Mouse (Mus musculus) G1E (cell line): ENCODE results near the gene Fam131a. TPM values are rescaled to one million over a fixed set of nuclear protein-coding genes. Genes with fewer than 3 reads are reported as not detected.

Experiments
- ATAC-seq: 2 replicates; pipeline ENCODE4 v1.8.0; 2016; ENCODE audit warnings: mild to moderate bottlenecking; ENCODE audit not compliant: insufficient number of reproducible peaks, poor library complexity, low FRiP score, severe bottlenecking; ENCODE audit errors: extremely low read depth
- DNase-seq: peaks from one replicate; pipeline ENCODE4 v3.0.0; 2012; ENCODE audit warnings: low spot score
- H3K27me3 ChIP-seq: 2 replicates; pipeline ENCODE4 v1.6.1; 2012; ENCODE audit warnings: mild to moderate bottlenecking, low read length, inconsistent platforms; ENCODE audit not compliant: insufficient read depth
- H3K36me3 ChIP-seq: replicated peaks from 2 replicates; pipeline ENCODE3; 2012; ENCODE audit warnings: mild to moderate bottlenecking, inconsistent platforms
- H3K4me1 ChIP-seq: 2 replicates; pipeline ENCODE4 v1.6.1; 2012; ENCODE audit warnings: low read depth, low read length, inconsistent platforms, mixed read lengths; ENCODE audit not compliant: insufficient read depth
- H3K4me3 ChIP-seq: 2 replicates; pipeline ENCODE4 v1.5.1; 2012; ENCODE audit warnings: low read depth, mild to moderate bottlenecking, inconsistent platforms, low read length, moderate library complexity, mixed read lengths
- H3K9me3 ChIP-seq: replicated peaks from 2 replicates; pipeline ENCODE4 v1.6.1; 2012; ENCODE audit warnings: inconsistent platforms
- CTCF ChIP-seq: IDR thresholded peaks from 2 replicates; pipeline ENCODE4 v1.5.1; 2012; ENCODE audit warnings: low read depth, low read length, inconsistent platforms, mixed read lengths
- GATA1 ChIP-seq: IDR thresholded peaks from 2 replicates; pipeline ENCODE4 v1.6.1; 2012; ENCODE audit warnings: borderline replicate concordance, low read length, inconsistent platforms, mixed read lengths
- GATA2 ChIP-seq: IDR thresholded peaks from 2 replicates; pipeline ENCODE4 v1.6.1; 2012; ENCODE audit warnings: low read depth, low read length, inconsistent platforms, borderline replicate concordance
- POLR2AphosphoS5 ChIP-seq: IDR thresholded peaks from 2 replicates; pipeline ENCODE4 v1.6.1; 2012; ENCODE audit warnings: low read depth, low read length, inconsistent platforms; ENCODE audit not compliant: insufficient replicate concordance
- TAL1 ChIP-seq: conservative IDR thresholded peaks from 2 replicates; pipeline ENCODE4 v1.6.1; 2012; ENCODE audit warnings: low read depth, low read length, inconsistent platforms, mixed read lengths
- polyA plus RNA-seq: library from polyadenylated mRNA; stranded (reverse); fragments of >175 nt; gene quantifications from 2 replicates; pipeline ENCODE4 v1.2.3, GENCODE M21; 2012
- total RNA-seq, 2 experiments: library from RNA; stranded (forward) in 1 of 2; stranded (reverse) in 1 of 2; fragments of 200-1000 nt in 1 of 2; fragments of >200 nt in 1 of 2; fragmentation: Nextera tagmentation in 1 of 2; gene quantifications; 2 replicates each; pipeline ENCODE4 v1.2.3; 2014 to 2017

The Fam131a gene
- total and polyA plus RNA-seq, 3 experiments: 1.2 to 10.1 (median 3.9) TPM

DNA sequence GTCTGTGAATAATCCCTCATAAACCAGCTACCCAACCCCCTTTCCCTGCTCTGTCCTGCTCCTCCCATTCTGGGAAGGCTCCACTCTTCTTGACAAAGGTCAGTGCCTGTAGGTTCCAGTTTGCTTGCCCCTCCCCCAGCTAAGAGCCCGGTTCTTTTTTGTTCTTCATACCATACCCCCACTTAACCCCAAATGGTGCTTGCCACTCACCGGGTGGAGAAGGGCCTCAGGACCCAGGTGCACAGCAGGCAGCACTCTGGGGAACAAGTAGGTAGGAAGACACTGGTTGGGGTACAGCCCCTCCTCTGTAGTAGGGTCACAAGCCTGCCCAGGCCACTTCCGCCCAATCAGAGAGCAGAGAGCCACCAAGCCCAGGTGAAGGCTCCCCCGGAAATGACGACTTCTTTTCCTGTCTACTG lies 37.3 kb downstream of the Fam131a start:
- no peak overlapping the region for H3K4me3 ChIP-seq
- TF ChIP-seq POLR2AphosphoS5 (no peak), GATA2 (no peak), GATA1 (no peak), CTCF (no peak), TAL1 (no peak)
- ATAC-seq (no peak), DNase-seq (no peak)
- H3K36me3 ChIP-seq: no peaks in the 10 kb centered on the region
- peaks cover 3% of the 10 kb centered on the region; the same call in 1 of the 2 replicates for H3K4me1 ChIP-seq
- no peaks in the 10 kb centered on the region for H3K9me3 ChIP-seq
- H3K27me3 ChIP-seq: peaks cover 79% of the 10 kb centered on the region

DNA sequence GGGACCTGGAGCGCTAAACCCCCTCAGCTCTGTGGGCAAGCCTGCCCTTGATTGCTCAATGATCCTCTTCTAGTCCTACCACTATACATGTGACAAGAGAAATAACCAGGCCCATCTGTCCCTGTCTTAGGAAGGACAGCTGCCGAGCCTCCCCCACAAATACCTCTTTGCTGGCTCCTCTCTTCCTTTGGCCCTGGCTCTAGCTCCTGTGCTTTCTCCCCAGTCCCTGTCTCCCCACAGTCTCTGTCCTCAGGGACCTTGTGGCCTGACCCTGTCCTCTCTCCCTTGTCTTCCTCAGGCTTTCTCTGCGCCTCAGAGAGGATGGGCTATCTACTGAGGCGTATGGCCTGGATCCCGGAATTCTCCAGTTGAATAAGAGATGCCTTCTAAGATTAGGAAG lies 38.6 kb downstream of the Fam131a start:
- ATAC-seq: no peak
- no peaks in the 10 kb centered on the region for H3K9me3 ChIP-seq
- TF ChIP-seq CTCF (no peak), GATA2 (no peak), GATA1 (no peak), TAL1 (no peak), POLR2AphosphoS5 (no peak)

DNA sequence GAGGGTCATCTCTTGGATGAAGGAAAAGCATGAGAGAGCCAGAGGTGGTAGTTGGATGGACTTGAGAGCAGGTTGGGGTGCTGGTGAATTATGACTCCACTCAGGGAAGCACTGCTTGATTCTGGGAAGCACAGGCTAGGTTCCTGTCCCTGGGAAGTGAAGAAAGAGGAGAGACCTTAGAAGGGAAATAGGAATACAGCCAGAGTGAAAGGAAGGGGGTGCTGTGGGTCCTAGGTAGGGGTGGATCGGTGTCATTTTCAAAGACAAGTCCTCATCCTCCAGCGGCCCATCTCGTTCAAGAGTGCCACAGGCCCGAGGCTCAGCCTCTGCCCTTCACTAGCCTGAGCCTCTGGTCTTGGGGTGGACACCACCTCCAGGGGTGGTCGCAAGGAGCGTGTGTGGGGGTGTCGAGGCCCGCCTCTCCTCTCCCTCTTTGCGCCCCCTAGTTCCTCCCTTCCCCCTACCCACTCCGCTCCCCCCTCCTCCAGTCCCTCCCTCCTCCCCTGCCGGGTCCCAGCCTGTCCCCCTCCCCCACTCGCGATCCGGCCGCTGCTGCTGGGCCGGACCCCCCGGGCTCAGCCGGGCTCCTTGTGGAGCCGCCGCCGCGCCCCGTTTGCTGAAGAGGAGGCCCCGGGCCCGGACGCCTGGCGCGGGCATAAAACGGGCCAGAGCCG lies 39.3 kb downstream of the Fam131a start:
- Histone ChIP-seq H3K9me3 (no peaks in the 10 kb centered on the region), H3K4me3 (no peak overlapping the region), H3K4me1 (peaks cover 3% of the 10 kb centered on the region; the same call in 1 of the 2 replicates), H3K27me3 (peaks cover 89% of the 10 kb centered on the region), H3K36me3 (no peaks in the 10 kb centered on the region)
- DNase-seq: no peak
- no peak for TF ChIP-seq TAL1
- no peak for TF ChIP-seq GATA1
- no peak for TF ChIP-seq CTCF
- no peak for TF ChIP-seq GATA2
- TF ChIP-seq POLR2AphosphoS5: no peak
- no peak for ATAC-seq

More for the DNA sequence above, 38.6 kb downstream of the Fam131a start:
- no peak overlapping the region for H3K4me3 ChIP-seq
- peaks cover 82% of the 10 kb centered on the region for H3K27me3 ChIP-seq
- H3K4me1 ChIP-seq: peaks cover 3% of the 10 kb centered on the region; the same call in 1 of the 2 replicates
- no peak for DNase-seq
- no peaks in the 10 kb centered on the region for H3K36me3 ChIP-seq

DNA sequence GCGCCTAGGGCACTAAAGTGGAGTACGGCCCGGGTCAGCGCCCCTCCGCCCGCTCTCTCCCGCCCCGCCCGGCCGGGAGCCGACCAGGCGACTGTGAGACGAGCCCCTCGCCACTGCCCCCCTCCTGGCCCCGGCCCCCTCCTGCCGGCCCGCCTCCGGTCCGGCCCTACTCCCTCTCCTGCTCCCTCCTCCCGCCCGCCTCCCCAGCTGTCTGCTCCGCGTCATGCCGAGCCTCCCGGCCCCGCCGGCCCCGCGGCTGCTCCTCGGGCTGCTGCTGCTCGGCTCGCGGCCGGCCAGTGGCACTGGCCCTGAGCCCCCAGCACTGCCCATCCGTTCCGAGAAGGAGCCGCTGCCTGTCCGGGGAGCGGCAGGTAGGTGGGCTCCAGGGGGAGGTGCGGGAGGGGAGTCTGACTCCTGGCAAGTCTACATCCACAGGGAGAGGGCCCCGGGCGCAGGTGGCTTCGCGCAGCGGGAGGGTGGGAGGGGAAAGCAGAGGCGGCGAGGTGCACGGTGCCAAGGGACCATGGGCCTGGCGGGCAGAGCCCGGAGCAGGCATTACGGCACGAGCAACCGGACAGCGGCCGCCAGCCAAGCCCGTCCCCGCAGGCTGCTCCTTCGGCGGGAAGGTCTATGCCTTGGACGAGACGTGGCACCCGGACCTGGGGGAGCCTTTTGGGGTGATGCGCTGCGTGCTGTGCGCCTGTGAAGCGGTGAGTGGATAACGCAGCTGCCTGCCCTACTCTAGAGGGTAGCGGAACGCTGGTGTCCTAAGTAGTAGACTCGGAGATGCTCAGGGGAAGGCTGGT lies 40.1 kb downstream of the Fam131a start, which contains the start of gene Chrd:
Chrd (plus strand) TSS at position 203 of the 806 bp plus-strand sequence.
- H3K27me3 ChIP-seq: peaks cover 90% of the 10 kb centered on the region
- no peak for DNase-seq
- peaks cover 3% of the 10 kb centered on the region; the same call in 1 of the 2 replicates for H3K4me1 ChIP-seq
- ATAC-seq: no peak
- TF ChIP-seq CTCF (no peak), GATA1 (no peak), GATA2 (no peak), POLR2AphosphoS5 (no peak), TAL1 (no peak)
- no peak within 1 kb of the TSS for H3K4me3 ChIP-seq
- no peaks in the 10 kb centered on the region for H3K36me3 ChIP-seq
- H3K9me3 ChIP-seq: no peaks in the 10 kb centered on the region

DNA sequence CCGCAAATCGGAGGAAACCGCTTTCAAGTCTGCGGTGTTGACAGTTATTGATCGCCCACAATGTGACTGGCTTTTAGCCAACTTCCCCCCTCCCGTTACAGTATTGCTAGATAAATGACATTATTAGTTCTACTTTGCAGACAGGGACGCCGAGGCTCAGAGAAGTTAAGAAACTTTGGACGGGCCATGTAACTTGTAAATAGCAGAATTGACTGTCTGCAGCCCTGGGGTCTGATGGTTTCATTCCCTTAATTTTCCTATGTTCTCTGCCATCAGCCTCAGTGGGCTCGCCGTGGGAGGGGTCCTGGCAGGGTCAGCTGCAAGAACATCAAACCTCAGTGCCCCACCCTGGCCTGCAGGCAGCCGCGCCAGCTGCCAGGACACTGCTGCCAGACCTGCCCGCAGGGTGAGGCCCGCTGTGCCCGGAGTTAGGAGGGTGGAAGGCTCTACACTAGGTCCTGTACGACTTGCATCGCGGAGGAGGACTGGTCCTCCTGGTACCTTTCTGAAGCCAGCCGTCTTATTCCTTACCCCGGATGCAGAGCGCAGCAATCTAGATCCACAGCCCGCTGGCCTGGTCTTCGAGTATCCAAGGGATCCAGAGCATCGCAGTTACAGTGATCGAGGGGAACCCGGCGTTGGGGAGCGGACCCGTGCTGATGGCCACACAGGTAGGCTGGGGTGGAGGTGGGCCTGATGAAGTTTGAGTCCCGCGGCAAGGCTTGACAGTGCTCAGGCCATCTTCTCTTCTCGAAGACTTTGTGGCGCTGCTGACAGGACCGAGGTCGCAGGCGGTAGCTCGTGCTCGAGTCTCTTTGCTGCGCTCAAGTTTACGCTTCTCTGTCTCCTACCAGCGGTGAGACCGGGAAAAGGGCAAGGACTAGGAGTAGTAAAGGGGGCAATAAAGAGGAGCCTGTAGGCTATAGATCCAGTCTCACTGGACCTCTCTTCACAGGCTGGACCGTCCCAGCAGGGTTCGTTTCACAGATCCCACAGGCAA lies 41.0 kb downstream of the Fam131a start, which contains the start of gene Thpo:
Thpo (minus strand) TSS at position 781 of the 1,000 bp plus-strand sequence.
- no peak for TF ChIP-seq CTCF
- TF ChIP-seq TAL1: no peak
- TF ChIP-seq GATA1: no peak
- no peak for TF ChIP-seq GATA2
- no peak for TF ChIP-seq POLR2AphosphoS5

DNA sequence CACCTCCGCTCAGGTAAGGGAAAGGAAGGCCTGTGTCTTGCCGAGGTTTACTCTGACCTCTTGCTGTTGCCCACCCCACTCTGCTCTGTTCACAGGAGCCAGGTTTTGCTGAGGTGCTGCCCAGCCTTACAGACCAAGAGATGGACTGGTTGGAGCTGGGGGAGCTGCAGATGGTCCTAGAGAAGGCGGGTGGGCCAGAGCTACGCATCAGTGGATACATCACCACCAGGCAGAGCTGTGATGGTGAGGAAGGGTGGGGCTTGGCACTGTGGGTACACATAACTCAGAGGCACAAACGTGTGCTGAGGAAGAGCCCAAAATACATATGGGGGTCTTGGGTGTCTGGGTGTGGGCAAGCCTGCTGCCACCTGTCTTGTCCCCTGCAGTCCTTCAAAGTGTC lies 42.6 kb downstream of the Fam131a start:
- Histone ChIP-seq H3K27me3 (peaks cover 82% of the 10 kb centered on the region), H3K9me3 (no peaks in the 10 kb centered on the region), H3K4me1 (peaks cover 3% of the 10 kb centered on the region; the same call in 1 of the 2 replicates), H3K4me3 (no peak overlapping the region), H3K36me3 (no peaks in the 10 kb centered on the region)
- DNase-seq: no peak
- no peak for ATAC-seq
- no peak for TF ChIP-seq CTCF
- TF ChIP-seq GATA1: no peak
- no peak for TF ChIP-seq TAL1
- no peak for TF ChIP-seq POLR2AphosphoS5
- no peak for TF ChIP-seq GATA2

More for the DNA sequence above, 41.0 kb downstream of the Fam131a start, which contains the start of gene Thpo:
- H3K27me3 ChIP-seq: peaks cover 89% of the 10 kb centered on the region
- no peak within 1 kb of the TSS for H3K4me3 ChIP-seq
- ATAC-seq (no peak), DNase-seq (no peak)
- no peaks in the 10 kb centered on the region for H3K36me3 ChIP-seq
- peaks cover 3% of the 10 kb centered on the region; the same call in 1 of the 2 replicates for H3K4me1 ChIP-seq
- no peaks in the 10 kb centered on the region for H3K9me3 ChIP-seq
